Mouse (Mus musculus) neutrophil, adult 65 days (primary cell): Measurements from ENCODE around the gene Bend6. TPM values are rescaled to one million over a fixed set of nuclear protein-coding genes. Genes with fewer than 3 reads are reported as not detected.

ENCODE experiments used
- total RNA-seq: library from RNA; stranded (reverse); gene quantifications from 2 replicates; pipeline ENCODE4 v1.2.4, GENCODE M21; 2023

The Bend6 gene
- not detected in 2 replicates for total RNA-seq

GRCm38 (mm10) chr1:33907421-33908190 is at the start of gene Bend6:
Bend6 (minus strand) TSS chr1:33907816.

GRCm38 (mm10) chr1:33908191-33908962 is 761 bp upstream of the Bend6 start, which contains the start of gene Dst:
Dst (plus strand) TSS chr1:33908225.

GRCm38 (mm10) chr1:33813868-33814794 is 93.5 kb downstream of the Bend6 start, which contains the start of gene Zfp451:
Zfp451 (minus strand) TSS chr1:33814595.

Other genes starting within 250 kb of the Bend6 start
- 14.1 and 16.2 TPM in 2 replicates for gene Prim2, start 238.0 kb downstream of the Bend6 start, total RNA-seq
- 7.9 and 9.5 TPM in 2 replicates for gene Rab23, start 187.9 kb downstream of the Bend6 start, total RNA-seq
- gene Bag2, start 150.0 kb downstream of the Bend6 start, total RNA-seq = 0.91 and 2.2 TPM in 2 replicates
- 13.5 and 22.8 TPM in 2 replicates for gene Zfp451, start 93.2 kb downstream of the Bend6 start, total RNA-seq
- gene Dst, start 409 bp upstream of the Bend6 start, total RNA-seq = 0.98 and 1.8 TPM in 2 replicates